ENCODE assay signal across 8 mouse cellular contexts in the genomic region with DNA sequence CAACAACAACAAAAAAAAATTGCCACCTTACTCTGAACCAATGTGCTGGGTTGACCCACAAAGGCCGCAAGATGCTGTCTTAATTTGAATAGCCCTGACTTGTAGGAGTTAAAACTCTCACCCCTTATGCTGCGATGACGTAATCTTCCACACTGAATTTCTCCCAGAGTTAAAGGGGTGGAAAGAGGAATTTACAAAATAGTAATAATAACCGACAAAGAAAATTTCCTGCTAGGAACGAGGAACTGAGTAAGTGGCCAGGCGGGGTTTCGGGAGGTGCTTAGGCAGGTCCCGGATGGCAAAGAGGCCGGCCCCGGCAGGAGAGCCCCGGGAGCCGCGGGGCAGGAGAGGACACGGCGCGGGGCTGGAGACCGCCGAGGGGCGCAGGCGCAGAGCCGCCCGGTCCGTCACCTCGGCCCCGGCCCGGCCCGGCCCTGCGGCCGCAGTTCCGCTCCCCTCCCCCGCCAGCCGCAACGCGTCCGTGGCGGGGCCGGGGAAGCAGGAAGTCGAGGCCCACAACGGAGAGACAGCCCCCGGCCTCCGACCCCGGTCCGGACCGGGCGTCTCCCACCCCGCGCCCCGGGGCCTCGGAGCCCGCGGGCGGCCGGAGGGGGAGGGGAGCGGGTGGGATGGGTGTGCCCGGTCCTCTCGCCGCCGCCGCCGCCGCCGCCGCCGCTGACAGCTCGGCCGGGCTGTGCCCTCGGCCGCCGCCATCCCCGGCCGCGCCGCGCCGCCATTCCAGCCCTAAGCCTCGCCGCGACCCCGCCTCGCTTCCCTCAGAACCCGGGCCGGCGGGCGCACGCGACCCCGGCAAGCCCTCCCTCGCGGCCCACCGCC. TPM values are rescaled to one million over a fixed set of nuclear protein-coding genes. Genes with fewer than 3 reads are reported as not detected.
DNase-seq lines count a peak whose midpoint lies in the region; ATAC-seq and TF ChIP-seq lines count a peak whose summit lies in the region.

No protein-coding gene starts in this region.

- DNase-seq in ES-E14 (ENCODE audit: low read depth, low spot score): peak; percentile 44
- DNase-seq in cerebellum, adult 18-20 months: peak; percentile 67 to 80
- DNase-seq in layer of hippocampus, postnatal 10 days (ENCODE audit: low spot score in 2 of 2): peak; percentile 61 to 70
- DNase-seq in lung, postnatal 14 days: peak; percentile 73
- peak; percentile 74 for DNase-seq in ovary, postnatal 36 days (ENCODE audit: low spot score)
- DNase-seq in thymus, postnatal 36 days: peak; percentile 56 to 69

- under 1% methylated on average over 60 of the region's 90 CpGs for WGBS in forebrain, embryonic 16.5 days

- H3K4me3 ChIP-seq in ES-E14 (ENCODE audit: insufficient read depth in 1 of 2, low read depth in 1 of 2, low read length in 2 of 2, poor library complexity in 1 of 2, severe bottlenecking in 1 of 2): peak overlapping the region; percentile 86 to 96
- H3K4me3 ChIP-seq in forebrain, embryonic 16.5 days (replicated peaks; ENCODE audit: low read length): peak overlapping the region; percentile 86

- in situ Hi-C loops in ES-E14 (cut with MboI; ENCODE audit: low sequenced_read_pairs in 2 of 2, unreplicated experiment in 2 of 2): no loop called here

- H3K9me3 ChIP-seq in ES-E14 (ENCODE audit: control insufficient read depth, insufficient read depth, low read depth, low read length): no peaks in the 10 kb centered on the region
- H3K9me3 ChIP-seq in forebrain, embryonic 16.5 days (ENCODE audit: control insufficient read depth, low read length): no peaks in the 10 kb centered on the region

- peak overlapping the region; percentile 95 for H3K27ac ChIP-seq in ES-E14 (ENCODE audit: insufficient read depth, low read depth, low read length, poor library complexity, severe bottlenecking)
- peak overlapping the region; percentile 97 for H3K27ac ChIP-seq in forebrain, embryonic 16.5 days (ENCODE audit: low read length)

- peak; percentile 61 for ATAC-seq in forebrain, embryonic 16.5 days
- ATAC-seq in hematopoietic stem cell, adult 5-6 weeks (replicated peaks in 1 of 2; ENCODE audit: insufficient read depth in 1 of 2, low FRiP score in 2 of 2, low TSS enrichment in 1 of 2, low read depth in 1 of 2, poor library complexity in 2 of 2, severe bottlenecking in 2 of 2): peak; percentile 12 to 28; a peak in 2 of 4 replicates

- no peaks in the 10 kb centered on the region for H3K27me3 ChIP-seq in forebrain, embryonic 16.5 days (replicated peaks; ENCODE audit: control insufficient read depth, insufficient read depth, low read length)

- H3K4me1 ChIP-seq in ES-E14 (ENCODE audit: control insufficient read depth in 2 of 2, insufficient read depth in 2 of 2, low read length in 2 of 2, poor library complexity in 1 of 2): peaks cover 0 to 2% of the 10 kb centered on the region in 2 experiments; a peak in 1 of 4 replicates
- H3K4me1 ChIP-seq in forebrain, embryonic 16.5 days (replicated peaks; ENCODE audit: control insufficient read depth, insufficient read depth, low read length): peaks cover 33% of the 10 kb centered on the region

- H3K4me2 ChIP-seq in forebrain, embryonic 16.5 days (ENCODE audit: low read length): peak overlapping the region; percentile 73

- H3K9ac ChIP-seq in ES-E14 (ENCODE audit: insufficient read depth, low read depth, low read length, poor library complexity, severe bottlenecking): peak overlapping the region; percentile 98
- H3K9ac ChIP-seq in forebrain, embryonic 16.5 days (replicated peaks; ENCODE audit: low read depth, low read length): peak overlapping the region; percentile 99

- H3K36me3 ChIP-seq in ES-E14 (ENCODE audit: control insufficient read depth, insufficient read depth, low read length, poor library complexity, severe bottlenecking): no peaks in the 10 kb centered on the region
- no peaks in the 10 kb centered on the region for H3K36me3 ChIP-seq in forebrain, embryonic 16.5 days (ENCODE audit: control insufficient read depth, insufficient read depth)

TF ChIP-seq in ES-E14, 5 proteins besides CTCF, POLR2A, EP300 and RAD21:
- TF ChIP-seq CHD2 (IDR thresholded peaks at IDR 0.05; ENCODE audit: low read depth, low read length) (no peak), MAFK (IDR thresholded peaks at IDR 0.05; ENCODE audit: insufficient read depth, low read depth, low read length) (no peak), ZC3H11A (IDR thresholded peaks at IDR 0.05; ENCODE audit: borderline replicate concordance, low read depth, low read length) (no peak), ZNF384 (IDR thresholded peaks at IDR 0.05; ENCODE audit: low read depth, low read length) (no peak)

RNA-seq across cellular contexts. Expression of a gene that starts 0.6 kb away (rescaled TPM):
- total RNA-seq in ES-E14 (2012; rRNA removed): 107 and 189 TPM in 2 replicates
- polyA plus RNA-seq in forebrain, embryonic 16.5 days (2015; fragmentation: Nextera tagmentation; extraction: Ambion mirVana): 912 and 941 TPM in 2 replicates
- 486 and 545 TPM in 2 replicates for total RNA-seq in hematopoietic stem cell, adult 5-6 weeks (2017)
- 100 to 1,000 TPM; 446 to 465 TPM for total RNA-seq in layer of hippocampus, postnatal 10 days (2021)

RNA-seq across cellular contexts. Expression of a gene that starts 52.7 kb away (rescaled TPM):
- total RNA-seq in ES-E14 (2012; rRNA removed): not detected in 2 replicates
- not detected in 2 replicates for polyA plus RNA-seq in forebrain, embryonic 16.5 days (2015; fragmentation: Nextera tagmentation; extraction: Ambion mirVana)
- not detected in 2 replicates for total RNA-seq in hematopoietic stem cell, adult 5-6 weeks (2017)
- not detected for total RNA-seq in layer of hippocampus, postnatal 10 days (2021)

Comparison
In these comparisons a context has a peak if more than half of its experiments do, and no peak if none do; other contexts are left out.
1. Peak in every context shown above with its lines: DNase-seq, ATAC-seq, H3K4me3 ChIP-seq and H3K27ac ChIP-seq.